Mouse (Mus musculus) lung, postnatal 0 days (tissue): ENCODE results near the gene Celsr2.

ENCODE experiments used
- CTCF ChIP-seq: IDR thresholded peaks from 2 replicates; pipeline ENCODE4 v1.5.1; 2016; ENCODE audit warnings: antibody characterized with exemption, mild to moderate bottlenecking
- EP300 ChIP-seq: IDR thresholded peaks from 2 replicates; pipeline ENCODE4 v1.6.1; 2016; ENCODE audit warnings: antibody characterized with exemption, mild to moderate bottlenecking, control low read depth

- no peak for TF ChIP-seq CTCF
- no peak for TF ChIP-seq EP300
Observed at GRCm38 (mm10) chr3:108433881-108434495, 18.6 kb upstream of the Celsr2 start.
